Mouse (Mus musculus): ENCODE data around the gene Olfr410. TPM values are rescaled to one million over a fixed set of nuclear protein-coding genes. Genes with fewer than 3 reads are reported as not detected.

Gene Olfr410
- polyA plus RNA-seq, 1 experiment from 2014 or later: not detected

Other genes starting within 250 kb of the Olfr410 start
- gene Olfr401, start 224.3 kb downstream of the Olfr410 start, polyA plus RNA-seq (2016; fragmentation: Nextera tagmentation; extraction: Ambion mirVana): not detected in 2 replicates
- not detected in 2 replicates for gene Olfr402, start 184.5 kb downstream of the Olfr410 start, polyA plus RNA-seq (2016; fragmentation: Nextera tagmentation; extraction: Ambion mirVana)
- not detected in 2 replicates for gene Olfr403, start 151.8 kb downstream of the Olfr410 start, polyA plus RNA-seq (2016; fragmentation: Nextera tagmentation; extraction: Ambion mirVana)
- gene Olfr43, start 126.7 kb downstream of the Olfr410 start, polyA plus RNA-seq (2016; fragmentation: Nextera tagmentation; extraction: Ambion mirVana): not detected in 2 replicates
- not detected in 2 replicates for gene Olfr406, start 78.2 kb downstream of the Olfr410 start, polyA plus RNA-seq (2016; fragmentation: Nextera tagmentation; extraction: Ambion mirVana)
- gene Olfr59, start 54.3 kb downstream of the Olfr410 start, polyA plus RNA-seq (2016; fragmentation: Nextera tagmentation; extraction: Ambion mirVana): not detected in 2 replicates
- not detected in 2 replicates for gene Olfr411, start 14.6 kb upstream of the Olfr410 start, polyA plus RNA-seq (2016; fragmentation: Nextera tagmentation; extraction: Ambion mirVana)
- not detected in 2 replicates for gene Olfr412, start 24.0 kb upstream of the Olfr410 start, polyA plus RNA-seq (2016; fragmentation: Nextera tagmentation; extraction: Ambion mirVana)